In genomic region chr1:98189991-98190471, GRCm38 (mm10) we compare ENCODE assay signal across 10 mouse cellular contexts.
DNase-seq lines count a peak whose midpoint lies in the region; ATAC-seq and TF ChIP-seq lines count a peak whose summit lies in the region.
"Had no signal": no experiment of that assay in that cellular context is flagged by ENCODE, and none has a peak within 500 bp of the region (broad histone marks: within the 10 kb centered on the region; RNA-seq: fewer than 3 reads in every experiment).

No protein-coding gene starts in this region.

- H3K4me2 ChIP-seq in kidney, embryonic 16.5 days (replicated peaks; ENCODE audit: low read depth, low read length): no peak overlapping the region
- no peak overlapping the region for H3K4me2 ChIP-seq in embryonic facial prominence, embryonic 12.5 days (replicated peaks)
- 0 out of 2 replicates have a peak overlapping the region, but pooled peaks have one; percentile 0 for H3K4me2 ChIP-seq in midbrain, embryonic 13.5 days (replicated peaks)

- 65% methylated on average over 6 of the region's 6 CpGs for WGBS in kidney, embryonic 16.5 days
- 64% methylated on average over 6 of the region's 6 CpGs for WGBS in kidney, adult 2 months
- WGBS in embryonic facial prominence, embryonic 12.5 days: 50% methylated on average over 6 of the region's 6 CpGs
- WGBS in midbrain, embryonic 13.5 days: 4% methylated on average over 6 of the region's 6 CpGs

- no peaks in the 10 kb centered on the region for H3K27me3 ChIP-seq in kidney, embryonic 16.5 days (ENCODE audit: insufficient read depth, low read length)
- H3K27me3 ChIP-seq in kidney, adult 2 months (replicated peaks; ENCODE audit: control insufficient read depth, insufficient read depth, low read length): no peaks in the 10 kb centered on the region; the same call in 1 of the 2 replicates
- no peaks in the 10 kb centered on the region for H3K27me3 ChIP-seq in embryonic facial prominence, embryonic 12.5 days
- peaks cover 31% of the 10 kb centered on the region for H3K27me3 ChIP-seq in midbrain, embryonic 13.5 days

- TF ChIP-seq POLR2A in kidney, adult 2 months (IDR thresholded peaks at IDR 0.05; ENCODE audit: low read depth, low read length): no peak

- DNase-seq in kidney, adult 2 months: no peak
- peak; percentile 70 for DNase-seq in layer of hippocampus, adult 11-12 months (ENCODE audit: low spot score)
- DNase-seq in telencephalon, adult 2 months (ENCODE audit: low read depth, low spot score): peak; percentile 82
- DNase-seq in thymus, adult 18-20 months: no peak
- DNase-seq in T-cell, adult 2 months (ENCODE audit: low spot score): no peak

- TF ChIP-seq CTCF in kidney, adult 2 months (conservative IDR thresholded peaks at IDR 0.05; ENCODE audit: insufficient read depth, insufficient read length, low read depth, low read length): no peak

- no peaks in the 10 kb centered on the region for H3K9me3 ChIP-seq in kidney, embryonic 16.5 days (ENCODE audit: low read length)
- H3K9me3 ChIP-seq in embryonic facial prominence, embryonic 12.5 days: no peaks in the 10 kb centered on the region
- H3K9me3 ChIP-seq in midbrain, embryonic 13.5 days: 0 out of 2 replicates have a peak, but pooled peaks cover 2% of the 10 kb centered on the region

- H3K4me3 ChIP-seq in kidney, embryonic 16.5 days (ENCODE audit: low read length): no peak overlapping the region
- no peak overlapping the region for H3K4me3 ChIP-seq in kidney, adult 2 months (ENCODE audit: insufficient read depth, low read depth, low read length)
- no peak overlapping the region for H3K4me3 ChIP-seq in embryonic facial prominence, embryonic 12.5 days
- H3K4me3 ChIP-seq in midbrain, embryonic 13.5 days (replicated peaks): no peak overlapping the region
- H3K4me3 ChIP-seq: erythroblast, embryonic 14.5 days had no signal

- no peak overlapping the region for H3K9ac ChIP-seq in kidney, embryonic 16.5 days (replicated peaks; ENCODE audit: low read length)
- H3K9ac ChIP-seq in embryonic facial prominence, embryonic 12.5 days: no peak overlapping the region
- H3K9ac ChIP-seq in midbrain, embryonic 13.5 days (replicated peaks): no peak overlapping the region

- H3K36me3 ChIP-seq in kidney, embryonic 16.5 days (ENCODE audit: insufficient read depth, low read length): no peaks in the 10 kb centered on the region
- no peaks in the 10 kb centered on the region for H3K36me3 ChIP-seq in kidney, adult 2 months (ENCODE audit: control insufficient read depth, insufficient read depth, low read length)
- no peaks in the 10 kb centered on the region for H3K36me3 ChIP-seq in embryonic facial prominence, embryonic 12.5 days
- H3K36me3 ChIP-seq in midbrain, embryonic 13.5 days: no peaks in the 10 kb centered on the region

- no peaks in the 10 kb centered on the region for H3K4me1 ChIP-seq in kidney, embryonic 16.5 days (ENCODE audit: insufficient read depth, low read length)
- no peaks in the 10 kb centered on the region for H3K4me1 ChIP-seq in kidney, adult 2 months (ENCODE audit: control insufficient read depth, insufficient read depth, low read length)
- no peaks in the 10 kb centered on the region for H3K4me1 ChIP-seq in embryonic facial prominence, embryonic 12.5 days
- H3K4me1 ChIP-seq in midbrain, embryonic 13.5 days (replicated peaks): peaks cover 40% of the 10 kb centered on the region

- no peak overlapping the region for H3K27ac ChIP-seq in kidney, embryonic 16.5 days (ENCODE audit: low read length)
- H3K27ac ChIP-seq in kidney, adult 2 months (ENCODE audit: insufficient read depth, low read depth, low read length): no peak overlapping the region
- H3K27ac ChIP-seq in embryonic facial prominence, embryonic 12.5 days: no peak overlapping the region
- H3K27ac ChIP-seq in midbrain, embryonic 13.5 days: peak overlapping the region; percentile 91
- H3K27ac ChIP-seq: macrophage had no signal

- peak; percentile 82 for ATAC-seq in kidney, embryonic 16.5 days (ENCODE audit: low FRiP score, low TSS enrichment)
- peak; percentile 81; the same call in 1 of the 2 replicates for ATAC-seq in embryonic facial prominence, embryonic 12.5 days (ENCODE audit: insufficient number of reproducible peaks, insufficient read depth, low FRiP score, low TSS enrichment)
- ATAC-seq in midbrain, embryonic 13.5 days: peak; percentile 99

Comparison
In these comparisons a context has a peak if more than half of its experiments do, and no peak if none do; other contexts are left out.
1. DNase-seq: peak in layer of hippocampus, adult 11-12 months (single experiment) and telencephalon, adult 2 months (single experiment); none in kidney, adult 2 months (single experiment), thymus, adult 18-20 months (0 of 2) and T-cell, adult 2 months (single experiment).
2. Peak in every context shown above with its lines, with median percentiles within 50 percentile points of each other: ATAC-seq.